Mouse (Mus musculus) myocyte (in vitro differentiated cells): ENCODE data around the gene Rab22a. TPM values are rescaled to one million over a fixed set of nuclear protein-coding genes. Genes with fewer than 3 reads are reported as not detected.
"Not testable (repeated sequence)": the region's sequence is repeated elsewhere in the genome, so short reads cannot be mapped to it uniquely, and the experiment has no call there.

Experiments used
- H3K27me3 ChIP-seq: one replicate; pipeline ENCODE4 v1.6.1; 2011; ENCODE audit not compliant: control insufficient read depth, insufficient read depth, insufficient read length
- H3K36me3 ChIP-seq: one replicate; pipeline ENCODE4 v1.6.1; 2011; ENCODE audit not compliant: control insufficient read depth, insufficient read depth
- H3K4me2 ChIP-seq: one replicate; pipeline ENCODE4 v1.6.1; 2011; ENCODE audit warnings: low read depth, control low read depth
- H3K4me3 ChIP-seq: one replicate; pipeline ENCODE4 v1.5.1; 2011; ENCODE audit warnings: mild to moderate bottlenecking, control low read depth, moderate library complexity
- H3K79me2 ChIP-seq: one replicate; pipeline ENCODE4 v1.6.1; 2011; ENCODE audit not compliant: control insufficient read depth, insufficient read depth
- H3ac ChIP-seq: one replicate; pipeline ENCODE4 v1.6.1; 2011; ENCODE audit not compliant: control insufficient read depth, insufficient read length
- CEBPB ChIP-seq: IDR thresholded peaks from 2 replicates; pipeline ENCODE4 v1.6.1; 2011; ENCODE audit warnings: mild to moderate bottlenecking, moderate library complexity; ENCODE audit not compliant: poor library complexity, insufficient read depth, severe bottlenecking
- E2F4 ChIP-seq: IDR thresholded peaks from one replicate; pipeline ENCODE4 v1.6.1; 2011; ENCODE audit warnings: mild to moderate bottlenecking, control low read depth, moderate library complexity; ENCODE audit not compliant: insufficient read depth
- MAX ChIP-seq: IDR thresholded peaks from one replicate; pipeline ENCODE4 v1.6.1; 2011; ENCODE audit warnings: low read depth, mild to moderate bottlenecking, control low read depth
- MYOD1 ChIP-seq, 3 experiments: IDR thresholded peaks; one replicate each; pipeline ENCODE4 v1.6.1; 2011; ENCODE audit warnings: control low read depth in 2 of 3, low read depth in 2 of 3, mild to moderate bottlenecking in 2 of 3, moderate library complexity in 1 of 3; ENCODE audit not compliant: insufficient read length in 2 of 3, control insufficient read depth in 1 of 3
- MYOG ChIP-seq, 3 experiments: IDR thresholded peaks; one replicate each; pipeline ENCODE4 v1.6.1; 2011; ENCODE audit warnings: control low read depth in 2 of 3, low read depth in 2 of 3, mild to moderate bottlenecking in 2 of 3; ENCODE audit not compliant: insufficient read length in 2 of 3, control insufficient read depth in 1 of 3, insufficient read depth in 1 of 3
- POLR2A ChIP-seq: IDR thresholded peaks from one replicate; pipeline ENCODE4 v1.6.1; 2011; ENCODE audit warnings: low read depth, mild to moderate bottlenecking, control low read depth, moderate library complexity; ENCODE audit not compliant: insufficient read length
- POLR2AphosphoS2 ChIP-seq: IDR thresholded peaks from one replicate; pipeline ENCODE4 v1.6.1; 2011; ENCODE audit warnings: low read depth, control low read depth; ENCODE audit not compliant: insufficient read length
- REST ChIP-seq: IDR thresholded peaks from one replicate; pipeline ENCODE4 v1.6.1; 2011; ENCODE audit warnings: mild to moderate bottlenecking, control low read depth, moderate library complexity; ENCODE audit not compliant: insufficient read depth, insufficient read length
- SRF ChIP-seq: IDR thresholded peaks from one replicate; pipeline ENCODE4 v1.6.1; 2011; ENCODE audit warnings: low read depth; ENCODE audit not compliant: control insufficient read depth, insufficient read length
- TCF12 ChIP-seq: IDR thresholded peaks from one replicate; pipeline ENCODE4 v1.6.1; 2011; ENCODE audit warnings: mild to moderate bottlenecking, control low read depth; ENCODE audit not compliant: poor library complexity, insufficient read depth, severe bottlenecking
- TCF3 ChIP-seq: IDR thresholded peaks from one replicate; pipeline ENCODE4 v1.6.1; 2011; ENCODE audit warnings: low read depth, control low read depth; ENCODE audit not compliant: insufficient read length
- USF1 ChIP-seq: IDR thresholded peaks from one replicate; pipeline ENCODE4 v1.6.1; 2011; ENCODE audit warnings: low read depth, mild to moderate bottlenecking, control low read depth, moderate library complexity
- polyA plus RNA-seq: library from polyadenylated mRNA; unstranded; fragments of >200 nt; fragmentation: generic; extraction: Trizol; gene quantifications from one replicate; pipeline ENCODE4 v1.2.1, GENCODE M21; 2012; ENCODE audit warnings: missing spikeins

Gene Rab22a
- polyA plus RNA-seq, 1 experiment = 28.2 TPM

- Histone ChIP-seq H3ac (no peak overlapping the region), H3K4me2 (no peak overlapping the region), H3K27me3 (no peaks in the 10 kb centered on the region), H3K36me3 (no peaks in the 10 kb centered on the region), H3K79me2 (no peaks in the 10 kb centered on the region), H3K4me3 (no peak overlapping the region)
- no peak for TF ChIP-seq TCF3
- no peak for TF ChIP-seq POLR2A
- TF ChIP-seq MYOG (IDR thresholded peaks at IDR 0.05; ENCODE audit: control insufficient read depth in 1 of 3, insufficient read depth in 1 of 3, insufficient read length in 2 of 3, low read depth in 2 of 3) = no peak
- TF ChIP-seq MYOD1 (IDR thresholded peaks at IDR 0.05; ENCODE audit: control insufficient read depth in 1 of 3, insufficient read length in 2 of 3, low read depth in 2 of 3) = no peak
- TF ChIP-seq E2F4 = no peak
- no peak for TF ChIP-seq REST
- TF ChIP-seq POLR2AphosphoS2 = no peak
- TF ChIP-seq CEBPB = no peak
- no peak for TF ChIP-seq SRF
- no peak for TF ChIP-seq USF1
Observed at GRCm38 (mm10) chr2:173714620-173715218, 55.2 kb downstream of the Rab22a start.

- TF ChIP-seq SRF (no peak), CEBPB (no peak), MYOG (IDR thresholded peaks at IDR 0.05; ENCODE audit: control insufficient read depth in 1 of 3, insufficient read depth in 1 of 3, insufficient read length in 2 of 3, low read depth in 2 of 3) (no peak), E2F4 (no peak), MAX (no peak), MYOD1 (IDR thresholded peaks at IDR 0.05; ENCODE audit: control insufficient read depth in 1 of 3, insufficient read length in 2 of 3, low read depth in 2 of 3) (no peak), POLR2AphosphoS2 (no peak), USF1 (no peak), REST (no peak)
- Histone ChIP-seq H3K4me2 (no peak overlapping the region), H3K36me3 (no peaks in the 10 kb centered on the region), H3K4me3 (no peak overlapping the region), H3ac (no peak overlapping the region), H3K27me3 (no peaks in the 10 kb centered on the region), H3K79me2 (no peaks in the 10 kb centered on the region)
Observed at GRCm38 (mm10) chr2:173716966-173717365, 57.4 kb downstream of the Rab22a start.

- H3K27me3 ChIP-seq, H3ac ChIP-seq, H3K4me2 ChIP-seq, H3K4me3 ChIP-seq, H3K79me2 ChIP-seq, H3K36me3 ChIP-seq: not testable (repeated sequence)
Observed at GRCm38 (mm10) chr2:173719115-173719514, 59.6 kb downstream of the Rab22a start, which contains the start of gene 1700010B08Rik. TSS of gene 1700010B08Rik (plus strand) at chr2:173719415.

GRCm38 (mm10) chr2:173722251-173722857 lies 62.8 kb downstream of the Rab22a start:
- Histone ChIP-seq H3K4me3 (no peak overlapping the region), H3K27me3 (no peaks in the 10 kb centered on the region), H3K79me2 (no peaks in the 10 kb centered on the region), H3K36me3 (no peaks in the 10 kb centered on the region), H3K4me2 (no peak overlapping the region), H3ac (no peak overlapping the region)
- TF ChIP-seq REST (no peak), MAX (no peak), POLR2AphosphoS2 (no peak), E2F4 (no peak), TCF12 (no peak), USF1 (no peak), CEBPB (no peak), POLR2A (no peak), SRF (no peak), MYOG (IDR thresholded peaks at IDR 0.05; ENCODE audit: control insufficient read depth in 1 of 3, insufficient read depth in 1 of 3, insufficient read length in 2 of 3, low read depth in 2 of 3) (no peak), MYOD1 (IDR thresholded peaks at IDR 0.05; ENCODE audit: control insufficient read depth in 1 of 3, insufficient read length in 2 of 3, low read depth in 2 of 3) (no peak), TCF3 (no peak)

- Histone ChIP-seq H3K36me3 (no peaks in the 10 kb centered on the region), H3K27me3 (no peaks in the 10 kb centered on the region), H3K4me2 (no peak overlapping the region), H3K4me3 (no peak overlapping the region), H3ac (no peak overlapping the region), H3K79me2 (no peaks in the 10 kb centered on the region)
- TF ChIP-seq USF1 = no peak
- no peak for TF ChIP-seq SRF
- no peak for TF ChIP-seq REST
- no peak for TF ChIP-seq TCF12
- no peak for TF ChIP-seq POLR2A
- no peak for TF ChIP-seq MAX
- TF ChIP-seq MYOD1 (IDR thresholded peaks at IDR 0.05; ENCODE audit: control insufficient read depth in 1 of 3, insufficient read length in 2 of 3, low read depth in 2 of 3) = no peak
- no peak for TF ChIP-seq CEBPB
- no peak for TF ChIP-seq E2F4
- no peak for TF ChIP-seq TCF3
- TF ChIP-seq MYOG (IDR thresholded peaks at IDR 0.05; ENCODE audit: control insufficient read depth in 1 of 3, insufficient read depth in 1 of 3, insufficient read length in 2 of 3, low read depth in 2 of 3) = no peak
Observed at GRCm38 (mm10) chr2:173724382-173724781, 64.8 kb downstream of the Rab22a start.
